Mouse (Mus musculus): Measurements from ENCODE around the gene Atr.
A peak's percentile ranks its signal among the peaks of the same experiment; 100 is the strongest.
"Not testable (repeated sequence)": the region's sequence is repeated elsewhere in the genome, so short reads cannot be mapped to it uniquely, and the experiment has no call there.

Atr gene

DNA sequence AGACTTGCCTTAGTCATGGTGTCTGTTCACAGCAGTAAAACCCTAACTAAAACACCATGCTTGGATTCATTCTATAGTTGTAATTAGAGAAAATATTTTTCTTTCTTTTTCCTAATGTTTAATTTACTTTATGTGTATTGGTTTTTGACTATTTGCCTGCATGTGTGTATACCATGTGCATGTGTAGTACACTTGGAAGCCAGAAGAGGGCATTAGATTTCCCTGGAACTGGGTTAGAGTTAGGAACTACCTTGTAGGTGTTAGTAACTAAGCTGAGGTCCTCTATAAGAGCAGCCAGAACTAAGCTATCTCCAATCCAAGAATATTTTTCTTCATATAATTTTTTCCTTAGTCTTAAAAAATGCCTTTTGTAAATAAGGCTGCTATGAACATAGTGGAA is 75.5 kb downstream of the Atr start:
- no peak for DNase-seq (ENCODE audit: low spot score)

DNA sequence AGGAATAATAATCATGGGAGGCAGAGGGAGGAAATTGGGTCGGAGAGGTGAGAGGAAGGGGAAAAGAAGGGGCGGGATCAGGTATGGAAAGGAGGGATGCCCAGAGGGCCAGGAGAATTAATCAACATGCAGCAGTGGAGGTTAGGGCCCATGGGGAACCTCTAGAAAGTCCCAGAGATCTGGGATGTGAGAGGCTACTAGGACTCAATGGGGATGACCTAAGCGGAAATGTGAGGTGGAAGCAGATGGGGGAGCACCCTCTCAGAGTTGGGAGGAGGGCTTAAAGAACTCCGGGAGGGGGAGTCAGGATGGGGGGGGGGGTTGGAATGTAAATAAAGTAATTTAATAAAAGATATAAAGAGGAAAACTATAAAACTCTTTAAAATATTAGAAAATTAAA is 96.3 kb downstream of the Atr start:
- no peak for DNase-seq (ENCODE audit: low spot score)

DNA sequence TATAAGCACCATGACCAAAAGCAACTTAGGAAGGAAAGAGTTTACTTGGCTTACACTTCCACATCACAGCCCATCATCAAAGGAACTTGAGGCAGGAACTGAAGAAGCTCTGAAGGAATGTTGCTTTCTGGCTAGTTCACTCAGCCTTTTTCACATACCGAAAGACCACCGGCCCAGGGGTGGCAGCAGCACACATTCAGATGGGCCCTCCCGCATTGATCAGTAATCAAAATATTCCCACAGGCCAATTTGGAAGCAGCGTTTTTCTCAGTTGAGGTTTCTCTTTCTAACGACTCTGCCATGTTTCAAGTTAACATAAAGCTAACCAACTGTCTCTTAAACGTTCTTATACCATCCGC is 96.8 kb downstream of the Atr start:
- no peak for DNase-seq (ENCODE audit: low spot score)

DNA sequence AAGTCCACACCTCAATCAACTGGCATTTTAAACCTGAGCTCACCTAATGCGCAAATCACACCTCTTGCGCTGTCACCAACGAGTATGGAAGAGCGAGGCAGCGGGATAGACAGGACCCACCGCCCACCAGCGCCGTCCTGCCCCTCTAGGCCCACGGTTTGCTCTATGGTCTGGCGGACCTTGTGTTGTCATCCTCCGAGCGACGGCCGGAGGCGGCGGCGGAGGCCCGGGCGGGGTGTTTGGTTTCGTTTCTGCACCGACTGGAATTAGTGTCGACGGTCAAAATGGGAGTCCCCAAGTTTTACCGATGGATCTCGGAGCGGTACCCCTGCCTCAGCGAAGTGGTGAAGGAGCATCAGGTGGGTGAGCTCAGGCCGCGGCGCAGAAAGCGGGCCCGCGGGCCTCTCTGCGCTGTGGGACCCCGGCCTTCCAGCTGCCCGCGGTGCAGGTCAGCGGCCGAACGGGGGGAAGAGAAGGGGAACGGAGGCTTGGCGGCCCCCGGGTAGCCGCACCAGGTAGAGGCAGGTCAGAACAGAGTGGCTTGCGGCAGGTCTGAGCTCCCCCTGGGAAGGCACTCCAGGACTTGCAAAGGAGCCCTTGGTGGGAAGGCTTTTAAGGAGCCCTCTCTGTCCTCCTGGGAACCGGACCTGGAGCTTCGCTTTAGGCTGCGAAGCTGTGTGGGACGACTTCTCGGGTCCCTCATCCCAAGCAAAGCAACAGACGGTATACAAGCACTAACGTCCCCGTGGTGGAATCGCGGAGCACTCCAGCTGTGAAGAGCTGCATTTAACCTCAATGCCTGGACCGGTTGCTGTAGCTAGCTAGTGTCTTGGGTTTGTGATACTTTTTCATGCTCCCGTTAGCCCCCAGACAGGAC is 97.4 kb downstream of the Atr start, which contains the start of gene Xrn1:
TSS of gene Xrn1 (plus strand) at position 176 of the 877 bp plus-strand sequence.
- peak; percentile 92 for DNase-seq (ENCODE audit: low spot score)

DNA sequence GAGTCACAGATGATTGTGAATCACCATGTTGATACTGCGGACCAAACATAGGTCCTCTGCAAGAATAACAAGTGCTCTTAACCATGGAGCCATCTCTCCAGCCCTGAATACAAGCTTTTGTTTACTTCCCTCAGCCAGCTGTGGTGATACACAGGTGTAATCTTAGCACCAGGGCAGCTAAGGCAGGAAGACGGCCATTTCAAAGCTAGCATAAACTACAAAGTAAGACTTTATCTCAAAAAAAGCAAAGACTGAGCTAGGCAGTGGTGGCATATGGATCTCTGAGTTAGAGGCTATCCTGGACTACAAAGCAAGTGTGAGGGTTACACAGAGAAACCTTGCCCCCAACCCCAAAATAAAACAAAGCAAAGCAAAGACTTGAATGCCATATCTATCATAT is 100.2 kb downstream of the Atr start:
- DNase-seq (ENCODE audit: low spot score): no peak

DNA sequence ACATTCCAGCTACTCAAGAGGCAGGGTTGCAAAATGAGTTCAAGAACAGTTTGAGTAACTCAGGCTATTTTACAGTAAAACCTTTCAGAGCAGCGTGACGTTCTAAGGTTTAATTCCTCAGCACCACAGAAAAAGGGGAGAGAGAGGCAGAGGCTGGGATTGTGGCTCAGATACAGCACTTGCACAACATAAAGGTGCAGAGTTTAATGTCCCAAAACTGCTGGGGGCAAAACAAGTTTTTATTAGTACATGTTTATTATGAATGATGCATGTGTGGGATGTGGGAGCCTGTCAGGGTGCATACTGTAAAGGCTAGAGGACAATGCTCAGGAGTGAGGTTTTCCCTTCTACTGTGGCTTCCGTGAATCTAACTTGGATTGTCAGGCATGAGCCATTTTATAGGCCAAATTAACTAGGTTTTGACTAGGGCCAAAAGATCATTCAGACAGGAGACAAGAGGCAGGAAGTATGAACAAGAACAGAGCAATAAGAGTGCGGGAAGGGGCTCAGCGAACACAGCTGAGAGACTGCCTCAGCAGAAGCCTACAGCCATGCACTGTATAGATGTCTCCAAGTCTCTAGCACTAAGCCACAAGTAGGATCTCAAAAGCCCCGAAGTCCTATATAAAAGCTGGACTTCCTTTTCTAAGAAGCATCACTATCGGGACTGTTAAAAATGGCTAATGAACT is 100.8 kb downstream of the Atr start:
- DNase-seq (ENCODE audit: low spot score): no peak

DNA sequence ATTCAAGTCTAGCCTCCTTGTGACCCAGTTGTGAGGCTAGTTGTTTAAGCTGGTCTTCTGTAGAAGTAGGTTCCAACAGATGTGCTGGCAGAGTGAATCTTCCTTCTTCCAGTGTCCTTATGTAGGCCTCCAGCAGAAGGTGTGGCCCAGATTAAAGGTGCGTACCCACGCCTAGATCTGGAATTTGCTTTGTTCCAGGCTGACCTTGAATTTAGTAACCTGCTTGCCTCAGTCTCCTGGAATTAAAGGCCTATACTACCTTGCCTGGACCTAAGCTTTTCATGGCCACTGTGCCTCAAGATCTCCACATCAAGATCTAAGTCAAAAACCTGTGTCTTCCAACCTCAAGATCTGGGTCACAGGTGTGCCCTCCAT is 101.3 kb downstream of the Atr start:
- not testable (repeated sequence) for DNase-seq (ENCODE audit: low spot score)

DNA sequence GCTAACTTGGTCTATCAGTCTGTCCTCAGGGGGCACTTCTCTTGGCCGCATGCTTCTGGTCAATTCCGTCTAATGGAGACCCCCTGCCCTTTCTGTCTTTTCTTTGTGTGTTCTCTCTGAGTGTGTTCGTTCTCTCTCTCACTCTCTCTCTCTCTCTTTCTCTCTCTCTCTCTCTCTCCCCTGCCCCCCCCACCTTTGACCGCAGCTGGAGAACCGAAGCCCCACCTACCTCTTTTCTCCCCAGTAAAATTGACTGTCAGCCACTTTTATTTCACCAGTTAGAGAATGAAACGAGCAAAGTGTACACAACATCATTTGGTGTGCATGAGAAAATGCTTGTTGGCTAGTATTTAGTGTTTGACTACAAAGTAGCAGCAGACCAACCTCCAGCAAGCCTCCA is 101.8 kb downstream of the Atr start:
- DNase-seq (ENCODE audit: low spot score): no peak

DNA sequence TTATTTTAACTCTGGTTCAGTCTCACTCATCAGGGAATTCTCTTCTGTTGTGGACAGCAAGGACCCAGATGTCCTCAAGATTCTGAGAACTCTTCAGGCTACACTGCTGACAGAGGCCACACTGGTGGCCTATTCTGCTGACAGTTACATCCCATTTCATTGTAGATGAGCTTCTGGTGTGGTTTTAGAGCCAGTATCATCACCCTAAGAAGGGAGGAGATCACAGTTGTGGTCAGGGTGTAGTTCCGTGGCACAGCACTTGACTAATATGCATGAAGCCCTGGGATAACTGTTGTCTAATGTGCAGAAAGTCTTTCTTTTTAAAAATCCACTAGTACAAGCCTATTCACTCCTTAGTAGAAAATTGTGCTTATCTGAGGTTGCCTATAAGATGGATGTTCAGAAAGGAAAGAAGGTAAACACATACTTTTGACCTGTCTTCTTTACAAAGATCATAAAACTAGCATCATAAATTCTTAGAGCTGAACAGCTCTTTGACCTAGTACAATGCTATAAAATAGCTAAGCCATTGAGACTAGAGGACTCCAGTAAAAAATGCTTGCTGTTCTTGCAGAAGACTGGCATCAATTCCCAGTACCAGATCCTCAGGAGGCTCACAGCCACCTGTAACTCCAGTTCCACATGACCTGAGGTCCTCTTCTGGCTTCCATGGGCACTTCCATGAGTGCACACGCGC is 102.5 kb downstream of the Atr start:
- DNase-seq (ENCODE audit: low spot score): no peak

DNA sequence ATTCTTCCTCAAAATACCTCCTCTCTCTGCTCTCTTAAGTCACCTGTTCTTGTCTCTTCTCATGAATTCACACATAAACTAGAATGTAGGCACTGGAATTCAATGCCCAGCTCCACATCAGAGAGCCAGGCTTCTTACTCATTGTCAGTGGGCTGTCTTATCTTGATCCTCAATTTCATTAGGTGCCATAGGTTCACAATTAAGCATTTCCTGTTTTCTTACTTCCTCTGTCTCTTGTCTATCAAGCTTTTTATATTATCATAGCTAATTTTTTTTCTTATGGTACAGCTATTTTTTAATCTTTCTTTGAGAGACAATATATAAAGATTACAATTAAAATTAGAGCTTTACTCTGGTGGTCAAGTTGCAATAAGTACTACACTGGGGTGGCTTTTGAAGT is 103.7 kb downstream of the Atr start:
- no peak for DNase-seq (ENCODE audit: low spot score)

DNA sequence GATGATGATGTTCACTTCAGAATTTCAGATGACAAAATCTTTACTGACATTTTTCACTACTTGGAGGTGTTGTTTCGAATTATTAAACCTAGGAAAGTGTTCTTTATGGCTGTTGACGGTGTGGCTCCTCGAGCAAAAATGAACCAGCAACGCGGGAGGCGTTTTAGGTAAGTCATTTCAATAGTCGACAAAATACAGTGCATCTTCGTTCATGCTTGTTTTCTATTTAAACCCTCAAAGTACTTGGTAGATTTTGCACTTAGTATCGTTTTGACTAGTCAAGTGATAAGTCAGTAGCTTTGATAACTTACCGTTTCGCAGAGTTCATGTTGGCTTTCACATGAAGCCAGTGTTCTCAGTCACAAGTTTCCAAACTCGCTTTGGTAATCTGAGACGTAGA is 106.6 kb downstream of the Atr start:
- DNase-seq (ENCODE audit: low spot score): no peak

DNA sequence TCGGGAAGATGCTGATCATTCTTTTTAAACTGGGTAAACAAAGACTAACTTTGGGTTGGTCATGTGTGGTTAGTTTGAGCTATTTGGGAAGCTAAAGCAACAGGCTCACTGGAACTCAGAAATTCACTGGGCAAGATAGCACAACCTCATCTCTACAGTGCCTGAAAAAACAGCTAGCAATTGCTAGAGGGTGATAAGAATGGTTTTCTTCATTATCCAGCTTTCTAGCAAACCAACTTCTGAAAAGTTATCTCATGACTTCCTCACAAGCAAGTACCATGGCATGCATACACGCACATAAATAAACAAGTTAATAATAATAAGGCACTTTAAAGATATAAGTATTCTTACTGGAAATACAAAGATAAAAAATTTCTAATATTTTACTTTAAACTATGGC is 120.9 kb downstream of the Atr start:
- no peak for DNase-seq (ENCODE audit: low spot score)

DNA sequence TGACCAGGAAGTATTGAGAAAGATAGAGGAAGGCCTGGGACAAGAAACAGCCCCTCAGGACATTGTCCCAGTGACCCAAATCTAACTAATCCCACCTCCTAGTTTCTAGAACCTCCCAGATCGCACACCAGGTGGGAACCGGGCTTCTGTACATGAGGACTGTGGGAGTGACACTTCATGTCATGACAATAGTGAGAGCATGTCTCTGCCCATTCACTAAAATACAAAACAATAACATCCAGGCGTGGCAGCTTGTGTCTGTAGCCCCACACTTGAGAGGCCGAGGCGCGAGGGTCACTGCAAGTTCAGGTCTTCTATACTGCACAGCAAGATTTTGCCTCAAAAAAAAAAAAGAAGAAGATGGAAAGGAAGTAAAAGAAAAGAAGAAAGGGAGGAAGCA is 122.5 kb downstream of the Atr start:
- no peak for DNase-seq (ENCODE audit: low spot score)

DNA sequence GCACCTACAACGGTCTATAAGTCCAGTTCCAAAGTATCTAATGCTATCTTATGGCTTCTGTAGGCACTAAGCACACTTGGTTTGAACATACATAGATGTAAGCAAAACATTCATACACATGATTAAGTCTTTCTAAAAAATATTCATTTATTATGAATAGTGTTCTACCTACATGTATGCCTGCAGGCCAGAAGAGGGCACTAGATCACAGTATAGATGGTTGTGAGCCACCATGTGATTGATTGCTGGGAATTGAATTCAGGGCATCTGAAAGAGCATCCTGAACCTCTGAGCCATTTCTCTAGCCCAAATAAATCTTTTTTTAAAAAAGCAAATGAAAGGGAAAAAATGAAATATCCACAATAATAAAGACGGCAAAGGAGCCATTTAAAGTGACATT is 134.9 kb downstream of the Atr start:
- DNase-seq (ENCODE audit: low spot score): no peak

All from spleen, adult 12 weeks (tissue).